Mouse (Mus musculus) cerebellum, adult 9-10 months (tissue): ENCODE data around the gene Hid1.

Source experiments
- DNase-seq: peaks from one replicate; pipeline ENCODE4 v3.0.0; 2022

The Hid1 gene

DNA sequence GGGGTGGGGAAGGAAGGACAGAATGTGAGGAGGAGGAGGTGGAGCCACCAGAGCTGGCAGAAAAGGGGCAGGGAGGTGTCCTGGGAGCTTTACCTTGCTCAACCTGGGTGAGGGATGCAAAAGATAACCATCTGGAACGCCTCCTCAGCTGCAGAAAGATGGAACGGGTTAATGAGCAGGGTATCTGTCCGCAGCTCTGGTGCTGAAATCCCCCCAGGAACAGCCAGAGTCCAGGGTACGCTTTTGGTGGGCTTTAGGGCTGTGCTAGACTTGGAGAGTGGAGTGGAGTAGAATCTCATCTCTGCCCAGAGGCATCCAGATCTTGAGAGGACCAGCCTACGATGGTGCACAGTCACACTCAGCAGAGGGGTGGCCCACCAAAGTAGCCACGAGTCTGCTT is 31.4 kb downstream of the Hid1 start:
- DNase-seq = no peak

DNA sequence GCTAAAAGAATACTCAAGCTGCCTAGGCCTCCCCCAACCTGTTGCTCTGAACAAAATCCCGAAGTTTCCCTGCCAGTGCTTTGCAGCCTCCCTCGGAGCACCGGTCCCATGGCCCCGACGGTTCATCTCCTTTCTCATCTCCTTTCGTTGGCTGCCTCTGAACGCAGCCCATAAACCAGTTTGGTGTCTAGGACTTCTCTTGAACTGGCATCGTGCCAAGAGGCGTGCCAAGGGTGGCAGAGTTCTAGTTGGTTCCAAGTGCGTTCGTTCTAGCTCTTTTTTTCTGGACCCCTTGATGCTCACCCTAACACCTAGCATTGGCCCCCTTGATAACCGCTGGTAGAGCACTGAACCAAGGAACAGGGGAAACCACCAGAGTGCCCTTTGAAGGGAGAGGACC is 32.3 kb downstream of the Hid1 start:
- DNase-seq = no peak

DNA sequence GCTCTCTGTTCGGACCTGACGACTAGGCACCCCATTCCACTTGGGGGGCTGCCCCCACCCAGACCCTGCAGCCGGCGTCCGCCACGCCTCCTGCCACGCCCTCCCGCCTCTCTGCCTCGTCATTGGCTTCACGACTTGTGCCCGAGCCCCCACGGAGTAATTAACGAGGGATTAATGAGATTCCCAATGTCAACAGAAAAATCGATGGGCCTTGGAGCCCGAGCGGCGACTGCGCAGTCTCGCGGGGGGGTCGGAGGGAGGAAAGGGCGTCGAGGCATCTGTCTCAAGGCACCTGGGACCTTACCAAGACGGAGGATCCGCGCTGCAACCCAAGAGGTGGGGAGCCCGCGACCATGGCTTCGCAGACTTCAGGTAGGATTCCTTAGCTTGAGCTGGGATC is 33.0 kb downstream of the Hid1 start, which contains the start of gene Otop3:
Gene Otop3, plus strand, starts transcription at position 201 of the 400 bp plus-strand sequence.
- DNase-seq = no peak

DNA sequence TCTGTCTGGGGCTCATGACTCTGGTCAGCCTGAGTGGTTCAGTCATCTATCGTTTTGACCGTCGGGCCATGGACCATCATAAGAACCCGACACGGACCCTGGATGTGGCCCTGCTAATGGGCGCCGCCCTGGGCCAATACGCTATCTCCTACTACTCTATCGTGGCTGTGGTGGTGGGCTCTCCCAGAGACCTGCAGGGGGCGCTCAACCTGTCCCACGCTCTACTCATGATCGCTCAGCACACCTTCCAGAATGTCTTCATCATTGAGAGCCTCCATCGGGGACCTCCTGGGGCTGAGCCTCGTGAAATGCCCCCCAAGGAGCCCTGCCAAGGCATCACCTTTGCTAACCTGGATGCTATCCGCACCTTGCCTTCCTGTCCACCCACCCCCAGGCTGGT is 38.2 kb downstream of the Hid1 start:
- no peak for DNase-seq

DNA sequence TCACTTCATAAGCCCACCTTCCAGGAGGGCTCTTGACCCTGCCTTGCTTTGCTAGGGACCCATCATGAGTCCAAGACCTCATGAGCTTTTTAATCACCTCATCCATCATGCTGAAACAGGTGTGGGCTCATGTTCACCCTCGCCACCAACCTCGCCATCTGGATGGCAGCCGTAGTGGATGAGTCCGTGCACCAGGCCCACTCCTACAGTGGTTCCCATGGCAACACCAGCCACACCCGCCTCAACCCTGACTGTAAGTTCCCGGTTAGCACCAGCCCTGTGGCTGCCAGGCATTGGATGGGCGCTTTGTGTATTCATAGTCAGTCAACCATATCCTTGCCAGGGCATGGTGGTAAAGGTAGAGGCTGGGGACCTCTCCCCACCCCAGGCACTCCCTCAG is 40.8 kb downstream of the Hid1 start:
- DNase-seq = no peak

DNA sequence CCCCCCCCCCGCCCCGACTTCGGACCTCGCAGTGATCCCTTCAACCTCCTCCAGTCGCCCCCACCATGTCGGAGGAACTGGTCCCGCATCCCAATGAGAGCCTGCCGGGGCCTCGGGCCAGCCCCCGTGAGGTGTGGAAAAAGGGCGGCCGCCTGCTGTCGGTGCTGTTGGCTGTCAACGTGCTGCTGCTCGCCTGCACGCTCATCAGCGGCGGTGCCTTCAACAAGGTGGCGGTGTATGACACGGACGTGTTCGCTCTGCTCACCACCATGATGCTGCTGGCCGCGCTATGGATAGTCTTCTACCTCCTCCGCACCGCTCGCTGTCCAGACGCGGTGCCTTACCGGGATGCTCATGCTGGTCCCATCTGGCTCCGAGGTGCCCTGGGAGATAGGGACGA is 44.2 kb downstream of the Hid1 start:
- DNase-seq = no peak

DNA sequence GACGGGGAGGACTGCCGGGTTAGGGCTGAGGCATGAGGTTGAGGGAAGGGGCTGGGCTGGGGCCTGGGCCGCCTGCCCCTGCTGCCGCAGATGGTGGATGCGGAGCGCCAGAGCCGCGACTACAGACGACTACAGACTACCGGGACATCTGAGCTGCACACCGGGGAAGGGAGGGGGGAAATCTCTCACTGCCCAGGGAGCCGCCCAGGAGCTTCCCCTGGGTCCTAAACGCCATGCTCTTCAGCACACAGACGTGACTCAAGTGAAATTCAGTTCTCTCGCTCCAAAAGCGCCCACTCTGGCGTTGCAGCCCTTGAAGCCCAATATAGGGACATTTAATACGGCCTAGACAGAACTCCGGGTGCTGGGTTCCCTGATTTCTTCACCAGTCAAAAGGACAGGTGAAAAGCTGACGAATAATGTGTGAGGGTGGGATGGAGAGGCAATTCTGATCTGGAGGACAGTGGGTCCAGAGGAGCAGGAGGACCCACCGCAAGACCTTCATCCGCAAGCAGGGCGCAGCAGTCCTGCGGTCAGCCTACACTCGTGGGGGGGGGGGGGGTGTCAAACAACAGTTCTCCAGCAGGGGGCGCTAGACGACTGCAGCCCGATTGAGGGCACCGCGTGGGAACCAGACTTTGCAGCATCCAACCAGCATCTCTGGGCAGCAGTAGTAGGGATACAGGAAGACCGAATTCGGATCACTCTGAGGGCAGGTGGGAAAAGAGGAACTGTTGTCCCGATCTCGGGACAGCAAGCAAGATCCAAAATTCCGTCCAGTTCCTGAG is 45.5 kb downstream of the Hid1 start, which contains the start of gene Ush1g:
Gene Ush1g, minus strand, starts transcription at position 136 of the 788 bp plus-strand sequence.
- peak; percentile 60 for DNase-seq

DNA sequence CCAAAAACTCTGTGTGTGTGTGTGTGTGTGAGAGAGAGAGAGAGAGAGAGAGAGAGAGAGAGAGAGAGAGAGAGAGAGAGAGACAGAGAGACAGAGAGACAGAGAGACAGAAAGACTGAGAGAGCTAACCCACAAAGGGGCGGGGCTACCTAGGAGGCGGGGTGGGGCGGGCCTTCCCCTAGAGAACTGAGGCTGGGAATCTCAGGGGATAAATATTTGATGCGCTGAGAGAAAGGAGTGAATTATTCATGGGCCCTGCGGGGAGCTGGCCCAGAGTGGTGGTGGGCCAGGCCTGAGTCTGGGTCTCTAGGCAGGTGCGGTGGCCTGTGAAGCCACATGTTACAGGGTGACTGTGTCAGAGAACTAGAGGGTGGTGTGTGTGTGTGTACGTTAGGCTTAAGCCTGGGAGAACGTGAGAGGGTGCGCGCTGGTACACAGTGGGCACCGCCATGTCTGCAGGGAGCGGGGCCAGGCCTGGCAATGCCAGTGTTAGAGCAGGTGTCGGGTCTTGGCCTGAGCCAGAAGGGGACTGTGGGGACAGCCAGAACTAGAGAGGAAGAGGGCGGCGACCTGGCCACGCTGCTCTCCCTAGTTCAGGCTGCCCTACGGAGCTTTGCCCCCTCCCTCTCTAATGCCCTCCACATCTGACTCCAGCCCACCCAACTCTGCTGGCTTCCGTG is 47.7 kb downstream of the Hid1 start:
- peak; percentile 62 for DNase-seq

DNA sequence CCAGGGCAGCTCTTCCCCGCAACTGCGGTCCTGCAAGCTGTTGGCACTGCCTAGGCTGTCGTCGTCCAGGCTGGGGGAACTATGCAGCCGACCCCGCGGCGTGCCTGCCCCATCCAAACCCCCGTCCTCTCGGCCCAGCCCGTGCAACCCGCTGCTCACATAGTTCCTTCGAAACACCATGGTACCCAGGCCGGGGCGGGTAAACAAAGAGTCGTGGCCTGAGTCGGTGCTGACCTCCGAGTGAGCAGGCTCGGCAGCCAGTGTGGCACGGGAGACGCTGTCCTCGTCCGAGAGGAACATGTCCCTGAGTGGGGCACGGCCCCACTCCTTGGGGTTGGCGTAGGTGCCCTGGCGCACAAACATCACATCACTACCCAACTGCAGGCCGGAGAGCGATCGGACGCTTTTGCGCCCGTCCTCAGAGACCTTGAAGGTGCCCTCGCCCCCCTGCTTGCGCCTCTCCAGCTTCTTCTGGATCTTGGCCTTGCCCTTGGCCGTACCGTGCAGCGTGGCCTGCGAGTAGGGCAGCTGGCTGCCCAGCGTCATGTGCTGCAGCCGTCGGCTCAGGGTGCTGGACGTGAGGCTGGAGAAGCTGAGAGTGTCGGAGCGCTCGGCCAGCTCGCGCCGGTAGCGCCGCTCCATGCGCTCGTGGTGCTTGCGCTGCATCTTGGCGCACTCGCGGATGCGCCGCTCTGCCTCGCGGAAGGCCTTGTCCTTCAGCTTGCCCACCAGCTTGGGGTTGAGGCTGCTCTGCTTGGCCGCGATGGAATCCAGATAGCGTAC is 49.1 kb downstream of the Hid1 start:
- no peak for DNase-seq

DNA sequence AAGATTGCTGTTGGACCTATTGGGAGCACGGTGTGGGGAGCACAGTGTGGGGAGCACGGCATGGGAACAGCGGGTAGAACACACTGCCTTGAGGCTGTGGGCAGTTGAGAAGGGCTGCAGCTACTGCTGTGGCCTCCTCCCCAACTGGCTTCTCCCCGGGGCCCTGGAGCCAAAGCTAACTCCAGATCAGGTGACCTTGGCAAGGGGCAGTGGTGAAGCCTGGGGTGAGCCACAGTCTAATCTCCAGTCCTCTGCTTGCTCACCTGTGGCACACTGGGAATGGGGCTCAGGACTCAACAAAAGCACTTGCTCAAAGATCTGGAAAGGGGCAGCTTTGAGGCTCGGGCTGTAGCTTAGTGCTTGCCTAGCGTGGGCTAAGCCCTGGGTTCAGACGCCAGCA is 50.4 kb downstream of the Hid1 start:
- DNase-seq = no peak

DNA sequence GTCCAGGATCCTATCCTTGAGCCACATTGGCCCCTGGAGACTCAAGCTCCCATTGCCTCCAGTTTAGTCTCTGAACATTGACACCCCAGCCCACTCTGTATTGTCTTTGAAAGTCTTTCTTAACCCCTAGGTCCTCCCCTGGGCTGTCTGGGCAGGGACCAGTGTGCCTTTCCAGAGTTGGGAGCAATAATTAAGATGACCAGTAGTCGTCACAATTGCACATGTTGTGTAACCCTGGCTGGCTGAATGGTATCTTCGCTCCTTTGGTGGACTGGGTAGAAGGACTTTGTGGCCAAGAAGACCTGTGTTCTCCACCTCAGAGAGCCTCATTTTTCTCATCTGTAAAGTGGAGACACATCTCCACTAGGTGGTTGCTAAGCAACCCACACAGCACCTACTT is 53.3 kb downstream of the Hid1 start:
- DNase-seq = no peak

DNA sequence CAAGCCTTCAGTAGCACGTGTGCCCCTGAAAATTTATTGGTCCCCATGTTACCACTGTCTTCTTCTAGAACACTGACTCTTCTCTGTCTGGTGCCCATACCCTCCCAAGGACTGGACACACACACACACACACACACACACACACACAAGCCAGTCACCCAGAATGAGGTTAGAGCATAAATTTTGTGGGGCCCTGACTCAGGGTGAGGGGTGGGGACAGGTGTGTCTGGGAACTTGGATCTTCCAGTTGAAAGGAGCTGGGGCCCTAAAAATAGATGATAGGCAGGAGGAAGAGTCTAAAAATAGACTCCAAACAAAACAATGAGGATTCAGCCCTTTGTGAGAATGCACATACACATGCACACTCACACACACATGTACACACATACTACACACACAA is 58.8 kb downstream of the Hid1 start:
- DNase-seq = no peak

DNA sequence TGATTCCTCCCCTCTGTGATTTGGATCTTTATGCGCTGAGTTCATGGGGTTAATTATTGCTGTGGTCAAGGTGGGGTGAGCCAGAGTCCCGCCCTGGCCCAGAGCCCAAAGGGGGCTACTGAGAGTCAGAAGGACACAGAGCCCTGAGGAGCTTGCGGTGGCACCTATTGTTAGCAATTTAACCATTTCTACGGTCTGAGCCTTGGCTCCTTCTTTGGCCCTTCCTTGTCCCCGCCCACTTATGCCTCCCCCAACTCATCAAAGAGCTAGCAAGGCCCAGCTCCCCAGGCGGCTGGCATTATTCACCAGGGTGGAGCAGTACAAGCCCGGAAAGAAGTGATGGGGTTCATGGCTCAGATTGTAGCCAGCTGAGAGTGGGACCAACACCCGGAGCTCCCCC is 60.7 kb downstream of the Hid1 start, which contains the start of gene Otop2:
Gene Otop2, plus strand, starts transcription at position 301 of the 400 bp plus-strand sequence.
- no peak for DNase-seq

DNA sequence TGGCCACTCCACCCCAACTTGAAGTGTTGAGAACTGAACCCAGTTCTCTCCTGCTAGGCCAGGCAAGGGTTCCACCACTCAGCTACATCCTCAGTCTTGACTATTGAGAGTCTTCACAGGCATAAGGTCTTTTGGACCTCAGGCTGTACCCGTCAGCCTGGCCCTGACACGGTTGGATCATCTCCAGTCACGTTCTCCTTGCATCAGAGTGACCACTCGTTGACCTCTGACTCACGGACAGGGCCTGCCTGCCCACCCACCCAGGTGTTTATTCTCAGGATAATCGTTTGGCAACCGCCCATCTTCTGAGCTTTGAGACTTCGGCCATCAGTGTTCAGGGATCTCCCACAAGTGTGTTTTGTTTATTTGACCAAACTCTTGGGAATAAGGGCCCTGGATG is 64.4 kb downstream of the Hid1 start:
- no peak for DNase-seq

DNA sequence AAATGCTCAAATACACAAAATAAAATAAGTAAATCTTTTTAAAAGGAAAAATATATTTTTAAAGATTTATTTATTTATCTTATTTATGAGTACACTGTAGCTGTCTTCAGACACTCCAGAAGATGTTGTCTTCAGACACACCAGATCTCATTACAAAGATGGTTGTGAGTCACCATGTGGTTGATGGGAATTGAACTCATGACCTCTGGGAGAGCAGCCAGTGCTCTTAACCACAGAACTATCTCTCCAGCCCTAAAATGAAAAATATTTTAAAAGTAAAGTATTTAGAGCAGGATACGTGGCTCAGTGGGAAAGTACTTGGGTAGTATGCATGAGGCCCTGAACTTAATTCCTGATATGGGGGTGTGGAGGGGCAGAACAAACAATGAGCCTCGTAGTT is 66.2 kb downstream of the Hid1 start:
- no peak for DNase-seq

DNA sequence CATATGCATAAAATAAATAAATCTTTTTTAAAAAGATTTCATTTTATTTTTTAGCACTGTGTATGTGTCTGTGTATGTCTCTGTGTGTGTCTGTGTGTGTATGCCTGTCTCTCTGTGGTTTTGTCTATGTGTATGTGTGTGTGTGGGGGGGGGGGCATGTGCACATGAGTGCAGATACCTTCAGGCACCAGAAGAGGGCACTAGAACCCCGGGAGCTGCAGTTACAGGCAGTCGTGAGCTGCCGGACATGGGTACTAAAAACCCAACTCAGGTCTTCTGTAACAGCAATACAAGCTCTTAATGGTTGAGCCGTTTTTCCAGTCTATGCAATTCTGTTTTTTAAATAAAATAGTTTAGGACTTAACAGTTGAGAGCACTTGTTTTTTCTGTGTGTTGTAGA is 66.8 kb downstream of the Hid1 start:
- DNase-seq = no peak

DNA sequence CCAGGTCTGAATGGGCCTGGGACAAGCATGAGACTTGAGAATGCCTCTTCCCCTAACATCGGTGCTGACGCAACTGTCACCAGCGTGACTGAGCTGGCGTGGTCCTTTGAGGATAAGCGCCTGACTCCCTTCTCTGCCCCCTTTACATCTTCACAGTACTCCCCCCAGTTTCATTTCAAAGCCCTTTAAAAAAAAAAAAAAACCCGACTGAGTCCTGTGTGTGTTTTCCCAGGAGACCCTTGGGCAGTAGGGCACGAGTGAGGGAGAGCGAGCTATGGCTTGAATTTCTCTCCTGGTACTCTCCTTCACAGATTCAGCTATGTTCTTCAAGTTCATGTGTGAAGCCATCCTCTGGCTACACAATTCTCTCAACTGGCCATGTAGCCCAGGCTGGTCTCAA is 69.4 kb downstream of the Hid1 start:
- DNase-seq = no peak
